Mouse (Mus musculus): ENCODE data around the gene Actr5. TPM values are rescaled to one million over a fixed set of nuclear protein-coding genes. Genes with fewer than 3 reads are reported as not detected.

The Actr5 gene
- polyA plus RNA-seq, 1 experiment: 14.0 TPM

DNA sequence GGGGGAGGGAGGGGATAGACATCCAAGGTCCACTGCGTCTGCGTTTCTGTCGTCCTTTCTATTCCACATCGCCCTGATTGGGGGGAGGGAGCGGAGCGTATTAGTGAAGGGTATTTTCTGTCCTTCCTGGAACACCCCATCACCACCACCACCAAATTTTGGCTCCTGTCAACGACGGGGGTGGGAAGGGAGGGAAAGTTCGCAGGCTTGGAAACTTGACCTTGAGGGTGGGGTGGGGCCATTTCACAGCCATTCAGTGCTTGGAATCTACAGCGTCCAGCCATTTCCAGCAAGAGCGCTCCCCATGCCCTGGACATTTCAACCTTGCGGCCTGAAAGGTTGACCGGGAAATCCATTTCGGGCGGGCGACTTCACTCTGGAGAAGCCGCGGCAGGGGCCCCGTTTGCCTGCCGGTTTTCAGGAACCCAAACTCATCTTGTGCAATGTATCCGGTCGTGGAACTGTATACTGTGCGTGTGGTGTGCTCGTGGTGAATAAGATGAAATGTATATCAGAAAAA is 9.5 kb upstream of the Actr5 start:
- DNase-seq (ENCODE audit: low read depth): no peak
- TF ChIP-seq CTCF (IDR thresholded peaks at IDR 0.05; ENCODE audit: borderline replicate concordance, extremely low read depth, insufficient read depth, insufficient read length) (no peak), POLR2A (IDR thresholded peaks at IDR 0.05; ENCODE audit: borderline replicate concordance, extremely low read depth, insufficient read depth, insufficient read length, poor library complexity, severe bottlenecking) (no peak)

- TF ChIP-seq POLR2A (IDR thresholded peaks at IDR 0.05; ENCODE audit: borderline replicate concordance, extremely low read depth, insufficient read depth, insufficient read length, poor library complexity, severe bottlenecking): no peak
- no peak for TF ChIP-seq CTCF (IDR thresholded peaks at IDR 0.05; ENCODE audit: borderline replicate concordance, extremely low read depth, insufficient read depth, insufficient read length)
- DNase-seq (ENCODE audit: low read depth): no peak
These were observed 9.0 kb upstream of the Actr5 start for GRCm38 (mm10) chr2:158615702-158616101.

DNA sequence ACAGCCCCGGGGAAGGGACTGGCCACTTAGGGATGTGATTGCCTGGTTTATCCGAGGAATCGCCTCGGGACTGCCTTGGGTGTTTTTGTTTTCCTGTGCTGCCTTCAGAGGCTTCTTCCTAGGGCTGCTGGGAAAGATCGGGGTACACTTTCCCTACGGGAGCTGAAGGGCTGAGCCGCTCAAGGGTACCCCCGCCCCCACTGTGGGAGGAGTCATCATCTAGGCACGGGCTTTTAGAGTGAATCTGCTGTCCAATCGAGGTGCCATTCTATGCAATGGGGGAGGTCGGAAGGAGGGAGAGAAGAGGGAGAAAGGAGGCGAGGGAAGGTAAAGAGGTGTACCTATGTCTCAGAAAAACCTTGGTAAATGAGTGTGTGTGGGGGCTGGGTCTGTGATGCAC is 8.4 kb upstream of the Actr5 start:
- TF ChIP-seq POLR2A (IDR thresholded peaks at IDR 0.05; ENCODE audit: borderline replicate concordance, extremely low read depth, insufficient read depth, insufficient read length, poor library complexity, severe bottlenecking): no peak
- TF ChIP-seq CTCF (IDR thresholded peaks at IDR 0.05; ENCODE audit: borderline replicate concordance, extremely low read depth, insufficient read depth, insufficient read length): no peak
- DNase-seq (ENCODE audit: low read depth): peak; percentile 87

GRCm38 (mm10) chr2:158616790-158617189 is 7.9 kb upstream of the Actr5 start:
- TF ChIP-seq POLR2A (IDR thresholded peaks at IDR 0.05; ENCODE audit: borderline replicate concordance, extremely low read depth, insufficient read depth, insufficient read length, poor library complexity, severe bottlenecking) (no peak), CTCF (IDR thresholded peaks at IDR 0.05; ENCODE audit: borderline replicate concordance, extremely low read depth, insufficient read depth, insufficient read length) (no peak)
- DNase-seq (ENCODE audit: low read depth): no peak

GRCm38 (mm10) chr2:158625231-158625630 is 543 bp downstream of the Actr5 start:
- TF ChIP-seq POLR2A (IDR thresholded peaks at IDR 0.05; ENCODE audit: borderline replicate concordance, extremely low read depth, insufficient read depth, insufficient read length, poor library complexity, severe bottlenecking): no peak
- TF ChIP-seq CTCF (IDR thresholded peaks at IDR 0.05; ENCODE audit: borderline replicate concordance, extremely low read depth, insufficient read depth, insufficient read length): no peak
- peak; percentile 40 for DNase-seq (ENCODE audit: low read depth)

DNA sequence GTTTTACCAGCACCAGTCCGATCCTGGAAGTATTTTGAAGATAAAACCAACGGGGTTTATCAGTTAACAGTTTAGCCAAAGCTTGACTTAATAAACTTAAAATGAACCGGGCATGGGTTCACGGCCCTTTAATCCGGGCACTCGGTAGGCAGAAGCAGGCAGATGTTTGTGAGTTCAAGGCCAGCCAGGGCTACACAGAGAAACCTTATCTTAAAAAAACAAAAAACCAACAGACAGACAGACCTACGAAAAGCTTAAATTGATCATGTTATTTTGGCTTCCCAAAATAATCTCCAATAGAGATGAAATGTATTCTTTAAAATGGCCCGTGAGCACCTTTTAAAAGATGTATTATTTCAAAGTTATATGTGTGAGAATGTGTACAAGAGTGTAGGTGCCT is 1.0 kb downstream of the Actr5 start:
- DNase-seq (ENCODE audit: low read depth): no peak
- TF ChIP-seq CTCF (IDR thresholded peaks at IDR 0.05; ENCODE audit: borderline replicate concordance, extremely low read depth, insufficient read depth, insufficient read length) (no peak), POLR2A (IDR thresholded peaks at IDR 0.05; ENCODE audit: borderline replicate concordance, extremely low read depth, insufficient read depth, insufficient read length, poor library complexity, severe bottlenecking) (no peak)

DNA sequence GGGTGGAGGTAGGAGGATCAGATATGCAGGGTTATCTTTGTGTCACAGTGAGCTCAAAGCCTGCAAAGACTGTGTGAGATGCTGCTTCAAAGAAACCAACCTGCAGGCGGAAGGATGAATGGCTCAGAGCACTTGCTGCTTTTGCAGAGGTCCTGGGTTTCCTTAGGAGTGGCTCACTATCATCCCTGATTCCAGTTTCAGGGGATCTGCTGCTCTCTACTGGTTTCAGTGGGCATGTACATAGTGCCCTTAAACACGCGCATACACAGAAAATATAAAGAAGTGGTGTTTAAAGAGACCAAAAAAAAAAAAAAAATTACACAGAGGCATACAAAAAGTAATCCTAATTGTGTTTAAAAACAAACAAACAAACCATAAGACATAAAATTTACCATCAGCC is 4.2 kb downstream of the Actr5 start:
- TF ChIP-seq CTCF (IDR thresholded peaks at IDR 0.05; ENCODE audit: borderline replicate concordance, extremely low read depth, insufficient read depth, insufficient read length) (peak; percentile 51; the same call in 1 of the 2 replicates), POLR2A (IDR thresholded peaks at IDR 0.05; ENCODE audit: borderline replicate concordance, extremely low read depth, insufficient read depth, insufficient read length, poor library complexity, severe bottlenecking) (no peak)
- DNase-seq (ENCODE audit: low read depth): peak; percentile 77

- TF ChIP-seq POLR2A (IDR thresholded peaks at IDR 0.05; ENCODE audit: borderline replicate concordance, extremely low read depth, insufficient read depth, insufficient read length, poor library complexity, severe bottlenecking) (no peak), CTCF (IDR thresholded peaks at IDR 0.05; ENCODE audit: borderline replicate concordance, extremely low read depth, insufficient read depth, insufficient read length) (peak; percentile 81; the same call in 1 of the 2 replicates)
- DNase-seq (ENCODE audit: low read depth): peak; percentile 83
These were observed 4.7 kb downstream of the Actr5 start for GRCm38 (mm10) chr2:158629414-158629813.

- TF ChIP-seq POLR2A (IDR thresholded peaks at IDR 0.05; ENCODE audit: borderline replicate concordance, extremely low read depth, insufficient read depth, insufficient read length, poor library complexity, severe bottlenecking) (no peak), CTCF (IDR thresholded peaks at IDR 0.05; ENCODE audit: borderline replicate concordance, extremely low read depth, insufficient read depth, insufficient read length) (no peak)
- no peak for DNase-seq (ENCODE audit: low read depth)
These were observed 7.2 kb downstream of the Actr5 start for GRCm38 (mm10) chr2:158631873-158632272.

- TF ChIP-seq POLR2A (IDR thresholded peaks at IDR 0.05; ENCODE audit: borderline replicate concordance, extremely low read depth, insufficient read depth, insufficient read length, poor library complexity, severe bottlenecking) (no peak), CTCF (IDR thresholded peaks at IDR 0.05; ENCODE audit: borderline replicate concordance, extremely low read depth, insufficient read depth, insufficient read length) (peak; percentile 95)
- peak; percentile 79 for DNase-seq (ENCODE audit: low read depth)
These were observed 17.2 kb downstream of the Actr5 start for GRCm38 (mm10) chr2:158641869-158642268.

DNA sequence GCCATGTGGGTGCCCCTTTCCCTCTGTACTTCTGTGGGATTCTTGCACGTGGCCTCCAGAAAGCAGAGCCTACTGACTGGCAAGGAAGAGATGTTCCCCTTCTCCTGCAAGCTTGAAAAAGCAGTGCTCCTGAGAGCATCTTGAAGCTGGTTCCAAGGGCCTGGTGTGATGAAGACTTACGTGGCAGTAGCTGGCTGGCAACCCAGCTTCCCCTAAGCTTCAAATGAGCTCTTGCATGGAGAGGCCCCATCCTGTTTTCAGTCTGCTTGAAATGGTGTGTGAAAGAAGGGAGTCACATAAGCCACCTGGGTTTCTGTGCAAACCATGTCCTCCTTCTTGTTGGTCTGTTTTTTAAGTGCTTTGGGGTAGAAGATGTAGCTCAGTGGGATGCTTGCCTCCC is 17.9 kb downstream of the Actr5 start:
- no peak for DNase-seq (ENCODE audit: low read depth)
- TF ChIP-seq POLR2A (IDR thresholded peaks at IDR 0.05; ENCODE audit: borderline replicate concordance, extremely low read depth, insufficient read depth, insufficient read length, poor library complexity, severe bottlenecking) (no peak), CTCF (IDR thresholded peaks at IDR 0.05; ENCODE audit: borderline replicate concordance, extremely low read depth, insufficient read depth, insufficient read length) (no peak)

GRCm38 (mm10) chr2:158643791-158644190 is 19.1 kb downstream of the Actr5 start:
- no peak for DNase-seq (ENCODE audit: low read depth)
- TF ChIP-seq POLR2A (IDR thresholded peaks at IDR 0.05; ENCODE audit: borderline replicate concordance, extremely low read depth, insufficient read depth, insufficient read length, poor library complexity, severe bottlenecking) (no peak), CTCF (IDR thresholded peaks at IDR 0.05; ENCODE audit: borderline replicate concordance, extremely low read depth, insufficient read depth, insufficient read length) (no peak)
